Mouse (Mus musculus) central nervous system, embryonic 11.5 days (tissue): Measurements from ENCODE around the gene Tomm22. TPM values are rescaled to one million over a fixed set of nuclear protein-coding genes. Genes with fewer than 3 reads are reported as not detected.

Experiments
- polyA plus RNA-seq: library from polyadenylated mRNA; depleted of rRNA; stranded (reverse); fragments of >200 nt; gene quantifications from 2 replicates; pipeline ENCODE4 v1.2.3, GENCODE M21; 2012; rRNA removed

Gene Tomm22
- polyA plus RNA-seq: 104 and 127 TPM in 2 replicates

DNA sequence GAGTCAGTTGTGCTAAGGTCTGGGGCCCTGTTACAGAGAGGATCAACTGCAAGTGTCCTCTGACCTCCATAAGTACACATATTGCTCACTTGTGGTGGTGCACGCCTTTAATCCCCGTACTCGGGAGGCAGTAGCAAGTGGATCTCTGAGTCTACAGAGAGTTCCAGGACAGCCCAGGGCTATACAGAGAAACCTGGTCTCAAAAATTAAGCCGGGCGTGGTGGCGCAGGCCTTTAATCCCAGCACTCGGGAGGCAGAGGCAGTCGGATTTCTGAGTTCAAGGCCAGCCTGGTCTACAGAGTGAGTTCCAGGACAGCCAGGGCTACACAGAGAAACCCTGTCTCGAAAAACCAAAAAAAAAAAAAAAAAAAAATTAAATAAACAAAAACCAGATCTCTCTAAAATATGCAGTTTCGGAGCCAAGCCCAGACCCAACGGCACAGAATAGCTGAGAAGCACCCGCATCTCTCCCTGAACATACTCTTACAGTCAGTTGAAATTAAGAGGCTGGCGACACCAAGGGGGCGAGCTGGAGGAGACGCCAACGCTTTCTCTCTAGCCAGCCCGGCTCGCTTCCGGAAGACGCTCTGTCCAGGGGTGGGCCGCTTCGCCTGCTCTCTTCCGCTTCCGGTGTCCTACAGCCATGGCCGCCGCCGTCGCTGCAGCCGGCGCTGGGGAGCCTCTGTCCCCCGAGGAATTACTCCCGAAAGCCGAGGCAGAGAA lies at the start of gene Tomm22:
Tomm22 (plus strand) TSS at position 613 of the 723 bp plus-strand sequence.

DNA sequence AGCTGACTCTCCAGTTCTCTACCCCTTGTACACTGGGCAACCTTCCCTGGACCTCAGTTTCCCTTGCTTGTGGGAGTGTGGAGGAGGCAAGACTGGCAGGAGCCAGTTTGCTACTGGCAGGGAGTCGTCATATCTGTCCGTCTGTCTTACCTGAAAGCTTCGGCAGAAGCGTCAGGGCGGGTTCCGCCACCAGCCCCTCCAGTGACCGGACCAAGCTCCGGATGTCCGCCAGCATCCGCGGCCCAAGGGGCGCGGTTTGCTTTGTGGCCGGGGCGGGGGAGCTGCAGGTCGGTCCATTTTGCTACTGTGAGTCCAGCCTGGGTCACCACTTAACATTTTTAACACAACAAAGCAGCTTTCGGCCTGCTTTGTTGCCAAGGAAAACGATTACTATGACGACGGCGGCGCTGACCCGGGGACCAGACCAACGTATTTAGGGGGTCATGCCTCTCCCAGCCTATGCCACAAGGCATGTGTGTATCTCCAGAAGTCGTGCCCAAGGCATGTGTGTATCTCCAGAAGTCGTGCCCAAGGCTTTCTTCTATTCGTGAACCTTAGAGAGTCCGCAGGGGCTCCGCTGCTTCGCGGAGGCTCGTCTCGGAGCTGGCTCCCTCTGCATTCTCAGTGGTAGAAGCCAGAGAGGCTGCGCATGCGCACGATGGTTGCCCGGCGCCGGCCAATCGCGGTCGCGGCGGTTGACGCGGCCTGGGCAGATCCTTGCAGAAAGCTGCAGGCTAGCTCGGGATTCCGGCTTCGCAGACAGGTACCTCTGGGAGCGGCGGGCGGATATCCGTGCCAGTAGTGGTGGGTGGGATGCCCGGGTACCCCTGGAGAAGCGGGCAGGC lies 11.9 kb upstream of the Tomm22 start, which contains the start of the genes Fam227a and Cby1:
Fam227a (minus strand) TSS at position 426 of the 845 bp plus-strand sequence.
Cby1 (plus strand) TSS at position 669 of the 845 bp plus-strand sequence.

DNA sequence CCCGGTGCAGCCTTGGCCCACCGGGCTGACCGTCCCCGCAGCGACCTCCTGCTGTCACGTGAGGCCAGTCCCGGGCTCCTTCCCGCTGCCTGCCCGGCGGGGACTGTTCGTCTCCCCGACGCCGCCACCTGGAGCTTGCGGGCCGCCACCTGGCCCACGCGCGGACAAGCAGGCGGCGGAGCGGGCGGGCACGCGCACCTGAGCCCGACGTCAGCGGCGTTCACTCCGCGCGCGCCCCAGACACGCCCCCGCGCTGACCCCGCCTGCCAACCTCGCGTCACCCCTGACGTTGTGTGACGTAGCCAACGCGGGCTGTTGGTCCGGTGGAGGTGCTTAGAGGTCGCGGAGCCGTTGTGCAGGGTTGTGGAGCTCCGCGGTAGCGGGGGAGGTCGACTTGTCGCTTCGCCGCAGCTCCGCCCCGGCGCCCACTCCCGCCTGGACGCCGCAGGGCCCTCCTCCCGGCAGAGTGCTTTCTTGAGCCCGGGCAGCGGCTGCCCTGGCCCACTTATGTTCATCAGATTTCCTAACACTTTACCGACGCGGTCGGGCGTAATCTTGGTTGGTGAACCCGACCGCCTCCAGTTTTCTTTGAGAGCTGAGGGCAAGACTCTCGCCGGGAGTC lies 17.1 kb downstream of the Tomm22 start, which contains the start of gene Josd1:
Josd1 (minus strand) TSS at position 274 of the 622 bp plus-strand sequence.

DNA sequence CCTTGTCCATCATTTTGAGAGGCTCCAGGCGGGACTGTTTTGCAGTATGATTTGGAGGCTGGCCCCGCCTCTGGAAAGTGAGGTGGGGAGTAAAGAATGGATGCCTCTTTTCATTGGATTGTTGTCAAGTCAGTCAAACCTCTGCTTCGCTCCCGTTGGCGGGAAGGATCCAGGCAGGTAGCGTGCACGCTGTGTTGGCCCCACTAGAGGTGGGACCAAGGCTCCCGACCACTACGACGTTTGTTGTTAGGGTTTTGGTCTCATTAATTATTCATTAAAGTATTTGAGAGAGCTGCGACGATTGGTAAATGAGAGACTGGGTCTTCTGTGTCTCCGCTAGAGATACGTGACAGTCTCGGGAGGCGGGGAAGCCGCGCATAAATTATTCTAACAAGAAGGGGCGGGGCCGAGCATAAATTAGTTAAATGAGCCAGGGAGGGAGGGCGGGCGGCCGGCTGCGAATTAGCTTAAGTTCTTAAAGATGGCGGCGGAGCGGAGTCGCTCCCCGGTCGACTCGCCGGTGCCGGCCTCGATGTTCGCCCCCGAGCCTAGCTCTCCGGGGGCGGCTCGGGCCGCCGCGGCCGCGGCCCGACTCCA lies 19.9 kb downstream of the Tomm22 start, which contains the start of gene Gtpbp1:
Gtpbp1 (plus strand) TSS at position 420 of the 597 bp plus-strand sequence.

Other genes starting within 250 kb of the Tomm22 start
- 274 and 275 TPM in 2 replicates for gene Csnk1e, start 215.3 kb upstream of the Tomm22 start, polyA plus RNA-seq
- gene Kcnj4, start 165.6 kb upstream of the Tomm22 start, polyA plus RNA-seq: 0.14 and 0.22 TPM in 2 replicates
- gene Kdelr3, start 154.4 kb upstream of the Tomm22 start, polyA plus RNA-seq: 7.8 and 16.7 TPM in 2 replicates
- gene Ddx17, start 124.1 kb upstream of the Tomm22 start, polyA plus RNA-seq: 569 and 772 TPM in 2 replicates
- 4.3 and 7.7 TPM in 2 replicates for gene Dmc1, start 65.8 kb upstream of the Tomm22 start, polyA plus RNA-seq
- 16.5 and 17.2 TPM in 2 replicates for gene Fam227a, start 11.9 kb upstream of the Tomm22 start, polyA plus RNA-seq
- 27.0 and 38.6 TPM in 2 replicates for gene Cby1, start 11.7 kb upstream of the Tomm22 start, polyA plus RNA-seq
- gene Josd1, start 17.1 kb downstream of the Tomm22 start, polyA plus RNA-seq: 22.7 and 28.8 TPM in 2 replicates
- gene Gtpbp1, start 20.0 kb downstream of the Tomm22 start, polyA plus RNA-seq: 35.4 and 43.7 TPM in 2 replicates
- gene Sun2, start 71.7 kb downstream of the Tomm22 start, polyA plus RNA-seq: 28.6 and 30.6 TPM in 2 replicates
- 52.9 and 62.5 TPM in 2 replicates for gene Dnal4, start 107.0 kb downstream of the Tomm22 start, polyA plus RNA-seq
- gene Nptxr, start 133.9 kb downstream of the Tomm22 start, polyA plus RNA-seq: 4.4 and 4.9 TPM in 2 replicates
- gene Npcd, start 163.4 kb downstream of the Tomm22 start, polyA plus RNA-seq: 0.46 TPM in 1 of 2 replicates, not detected in the other
- gene Cbx6, start 163.8 kb downstream of the Tomm22 start, polyA plus RNA-seq: 49.3 and 64.3 TPM in 2 replicates
- gene Apobec3, start 220.8 kb downstream of the Tomm22 start, polyA plus RNA-seq: 7.8 and 8.0 TPM in 2 replicates